Mouse (Mus musculus): ENCODE measurements at regions not wholly inside any gene's neighbourhood (a gene's known extent, or its start where the extent isn't known, plus 50 kb on each side); places are given as distances from the start of the nearest gene placed in this dataset.

GRCm38 (mm10) chr1:45605571-45605970 is 102.5 kb upstream of the Col5a2 start:
- no peak for DNase-seq (ENCODE audit: low read depth, low spot score)
- no peaks in the 10 kb centered on the region for H3K4me1 ChIP-seq (ENCODE audit: control insufficient read depth in 1 of 2, insufficient read depth in 2 of 2, low read length in 2 of 2)
- H3K9me3 ChIP-seq (replicated peaks; ENCODE audit: insufficient read depth, low read length): no peaks in the 10 kb centered on the region
- no peaks in the 10 kb centered on the region for H3K36me3 ChIP-seq (ENCODE audit: control insufficient read depth in 1 of 2, insufficient read depth in 2 of 2, low read length in 2 of 2)
- no peaks in the 10 kb centered on the region for H3K79me2 ChIP-seq (ENCODE audit: control insufficient read depth, insufficient read depth, low read length, poor library complexity)
- no peak overlapping the region for H3K27ac ChIP-seq (ENCODE audit: control insufficient read depth, low read depth, low read length)
- no peak for TF ChIP-seq MXI1 (IDR thresholded peaks at IDR 0.05; ENCODE audit: low read depth, low read length)
- TF ChIP-seq POLR2A (IDR thresholded peaks at IDR 0.05; ENCODE audit: control insufficient read depth in 1 of 2, insufficient read depth in 1 of 2, low read depth in 1 of 2, low read length in 2 of 2, poor library complexity in 1 of 2): no peak
- no peak for TF ChIP-seq TCF12 (IDR thresholded peaks at IDR 0.05; ENCODE audit: low read depth, low read length)
- TF ChIP-seq RAD21 (IDR thresholded peaks at IDR 0.05; ENCODE audit: low read depth, low read length): no peak
- no peak for TF ChIP-seq TBP (IDR thresholded peaks at IDR 0.05; ENCODE audit: low read depth, low read length)
- TF ChIP-seq POLR2AphosphoS2 (IDR thresholded peaks at IDR 0.05; ENCODE audit: low read length): no peak
- no peak for TF ChIP-seq RCOR1 (IDR thresholded peaks at IDR 0.05; ENCODE audit: low read depth, low read length)
- TF ChIP-seq USF1 (IDR thresholded peaks at IDR 0.05; ENCODE audit: low read depth, low read length): no peak
- no peak for TF ChIP-seq CTCF (IDR thresholded peaks at IDR 0.05 in 2 of 3, conservative IDR thresholded peaks at IDR 0.05 in 1 of 3; ENCODE audit: control insufficient read depth in 1 of 3, insufficient read depth in 1 of 3, low read depth in 2 of 3, low read length in 3 of 3, poor library complexity in 1 of 3, severe bottlenecking in 1 of 3)
- TF ChIP-seq GATA1 (IDR thresholded peaks at IDR 0.05; ENCODE audit: low read depth, low read length): no peak
- TF ChIP-seq MEF2A (IDR thresholded peaks at IDR 0.05; ENCODE audit: extremely low read depth, insufficient replicate concordance, low read depth, low read length, poor library complexity, severe bottlenecking): no peak
- no peak for TF ChIP-seq UBTF (IDR thresholded peaks at IDR 0.05; ENCODE audit: borderline replicate concordance, insufficient read depth, low read depth, low read length)
- TF ChIP-seq ZMIZ1 (IDR thresholded peaks at IDR 0.05; ENCODE audit: low read depth, low read length): no peak
- no peak for TF ChIP-seq TAL1 (IDR thresholded peaks at IDR 0.05; ENCODE audit: low read length)
- no peak for TF ChIP-seq JUND (IDR thresholded peaks at IDR 0.05; ENCODE audit: low read depth, low read length)
- TF ChIP-seq MYC (IDR thresholded peaks at IDR 0.05; ENCODE audit: low read depth, low read length): no peak
- TF ChIP-seq EP300 (IDR thresholded peaks at IDR 0.05; ENCODE audit: low read depth in 1 of 2, low read length in 2 of 2): no peak
- no peak for TF ChIP-seq MAZ (IDR thresholded peaks at IDR 0.05; ENCODE audit: low read depth, low read length)
- no peak overlapping the region for H3K4me3 ChIP-seq (ENCODE audit: control insufficient read depth in 1 of 2, insufficient read depth in 1 of 2, low read depth in 2 of 2, low read length in 2 of 2)
- H3K9ac ChIP-seq (ENCODE audit: control insufficient read depth, low read depth, low read length, poor library complexity, severe bottlenecking): no peak overlapping the region
- H3K27me3 ChIP-seq (ENCODE audit: control insufficient read depth in 1 of 2, insufficient read depth in 2 of 2, low read length in 2 of 2): no peaks in the 10 kb centered on the region

DNA sequence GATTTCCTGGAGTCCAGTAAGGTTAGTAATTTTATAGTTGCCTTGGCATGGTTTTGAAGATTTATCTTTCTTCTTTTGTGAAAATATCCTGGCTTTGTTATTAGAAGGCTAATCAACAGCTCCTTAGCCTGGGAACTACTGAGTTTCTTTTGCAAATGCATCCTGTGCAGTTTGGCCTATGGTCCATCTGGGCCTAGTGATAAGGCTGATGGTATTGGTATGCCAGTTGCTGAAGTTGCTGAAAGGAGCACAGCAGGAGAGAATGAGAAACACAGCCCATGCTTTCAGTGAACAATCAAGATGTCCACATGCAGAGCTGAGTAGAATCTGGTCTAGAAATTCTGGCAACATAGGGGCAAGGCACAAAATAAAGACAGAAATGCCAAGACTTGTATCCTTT is 105.2 kb upstream of the Col5a2 start:
- Histone ChIP-seq H3K27ac (ENCODE audit: control insufficient read depth, low read depth, low read length) (no peak overlapping the region), H3K79me2 (ENCODE audit: control insufficient read depth, insufficient read depth, low read length, poor library complexity) (no peaks in the 10 kb centered on the region), H3K9me3 (replicated peaks; ENCODE audit: insufficient read depth, low read length) (no peaks in the 10 kb centered on the region), H3K4me1 (ENCODE audit: control insufficient read depth in 1 of 2, insufficient read depth in 2 of 2, low read length in 2 of 2) (no peaks in the 10 kb centered on the region), H3K4me3 (ENCODE audit: control insufficient read depth in 1 of 2, insufficient read depth in 1 of 2, low read depth in 2 of 2, low read length in 2 of 2) (no peak overlapping the region), H3K36me3 (ENCODE audit: control insufficient read depth in 1 of 2, insufficient read depth in 2 of 2, low read length in 2 of 2) (no peaks in the 10 kb centered on the region), H3K27me3 (ENCODE audit: control insufficient read depth in 1 of 2, insufficient read depth in 2 of 2, low read length in 2 of 2) (no peaks in the 10 kb centered on the region), H3K9ac (ENCODE audit: control insufficient read depth, low read depth, low read length, poor library complexity, severe bottlenecking) (no peak overlapping the region)
- no peak for DNase-seq (ENCODE audit: low read depth, low spot score)
- TF ChIP-seq SMC3 (IDR thresholded peaks at IDR 0.05; ENCODE audit: low read depth, low read length) (no peak), KAT2A (conservative IDR thresholded peaks at IDR 0.05; ENCODE audit: low read depth, low read length) (no peak), CHD2 (IDR thresholded peaks at IDR 0.05; ENCODE audit: low read length) (no peak), POLR2AphosphoS2 (IDR thresholded peaks at IDR 0.05; ENCODE audit: low read length) (no peak), ZC3H11A (IDR thresholded peaks at IDR 0.05; ENCODE audit: low read depth, low read length) (no peak), UBTF (IDR thresholded peaks at IDR 0.05; ENCODE audit: borderline replicate concordance, insufficient read depth, low read depth, low read length) (no peak), MXI1 (IDR thresholded peaks at IDR 0.05; ENCODE audit: low read depth, low read length) (no peak), TBP (IDR thresholded peaks at IDR 0.05; ENCODE audit: low read depth, low read length) (no peak), ZMIZ1 (IDR thresholded peaks at IDR 0.05; ENCODE audit: low read depth, low read length) (no peak), CHD1 (IDR thresholded peaks at IDR 0.05; ENCODE audit: low read depth, low read length) (no peak), NRF1 (IDR thresholded peaks at IDR 0.05; ENCODE audit: insufficient read depth, low read depth, low read length, poor library complexity, severe bottlenecking) (no peak), GATA1 (IDR thresholded peaks at IDR 0.05; ENCODE audit: low read depth, low read length) (no peak), MYB (IDR thresholded peaks at IDR 0.05; ENCODE audit: low read depth, low read length) (no peak), MAX (IDR thresholded peaks at IDR 0.05; ENCODE audit: low read length) (no peak), EP300 (IDR thresholded peaks at IDR 0.05; ENCODE audit: low read depth in 1 of 2, low read length in 2 of 2) (no peak), MEF2A (IDR thresholded peaks at IDR 0.05; ENCODE audit: extremely low read depth, insufficient replicate concordance, low read depth, low read length, poor library complexity, severe bottlenecking) (no peak), MYC (IDR thresholded peaks at IDR 0.05; ENCODE audit: low read depth, low read length) (no peak)

Data from MEL (cell line).